Mouse (Mus musculus) lung, postnatal 4 days (tissue): ENCODE results near the gene Akap2.
A peak's percentile ranks its signal among the peaks of the same experiment; 100 is the strongest.

Experiments used
- DNase-seq, 2 experiments: peaks; one replicate each; pipeline ENCODE4 v3.0.0; 2021

Gene Akap2

GRCm38 (mm10) chr4:57798286-57799018 lies 81.0 kb downstream of the Akap2 start:
- DNase-seq: peak; percentile 36 to 38

- no peak for DNase-seq
Measured at GRCm38 (mm10) chr4:57799297-57799696, 81.8 kb downstream of the Akap2 start.

- DNase-seq: no peak
Measured at GRCm38 (mm10) chr4:57801239-57801638, 83.8 kb downstream of the Akap2 start.

- no peak for DNase-seq
Measured at GRCm38 (mm10) chr4:57801986-57802385, 84.5 kb downstream of the Akap2 start.

GRCm38 (mm10) chr4:57802411-57802810 lies 85.0 kb downstream of the Akap2 start:
- no peak for DNase-seq

- DNase-seq: no peak
Measured at GRCm38 (mm10) chr4:57804902-57805301, 87.4 kb downstream of the Akap2 start.

GRCm38 (mm10) chr4:57809449-57809848 lies 92.0 kb downstream of the Akap2 start:
- no peak for DNase-seq

- no peak for DNase-seq
Measured at GRCm38 (mm10) chr4:57812075-57812474, 94.6 kb downstream of the Akap2 start.

GRCm38 (mm10) chr4:57812916-57813575 lies 95.6 kb downstream of the Akap2 start:
- peak; percentile 49 to 68 for DNase-seq

GRCm38 (mm10) chr4:57813576-57813945 lies 96.1 kb downstream of the Akap2 start:
- no peak for DNase-seq

- no peak for DNase-seq
Measured at GRCm38 (mm10) chr4:57815355-57815754, 97.9 kb downstream of the Akap2 start.

- peak in 1 of 2 experiments; percentile 39 for DNase-seq
Measured at GRCm38 (mm10) chr4:57816146-57816545, 98.7 kb downstream of the Akap2 start.

GRCm38 (mm10) chr4:57820839-57821374 lies 103.5 kb downstream of the Akap2 start:
- DNase-seq: no peak

- no peak for DNase-seq
Measured at GRCm38 (mm10) chr4:57821556-57822356, 104.3 kb downstream of the Akap2 start.

GRCm38 (mm10) chr4:57822641-57823040 lies 105.2 kb downstream of the Akap2 start:
- DNase-seq: no peak

- no peak for DNase-seq
Measured at GRCm38 (mm10) chr4:57824626-57825240, 107.3 kb downstream of the Akap2 start.

GRCm38 (mm10) chr4:57826272-57826671 lies 108.8 kb downstream of the Akap2 start:
- no peak for DNase-seq

- peak in 1 of 2 experiments; percentile 56 for DNase-seq
Measured at GRCm38 (mm10) chr4:57829131-57829530, 111.7 kb downstream of the Akap2 start.

- no peak for DNase-seq
Measured at GRCm38 (mm10) chr4:57829740-57830139, 112.3 kb downstream of the Akap2 start.

- no peak for DNase-seq
Measured at GRCm38 (mm10) chr4:57832318-57832717, 114.9 kb downstream of the Akap2 start.

- no peak for DNase-seq
Measured at GRCm38 (mm10) chr4:57833060-57833459, 115.6 kb downstream of the Akap2 start.

- peak; percentile 77 to 80 for DNase-seq
Measured at GRCm38 (mm10) chr4:57834141-57834540, 116.7 kb downstream of the Akap2 start.

GRCm38 (mm10) chr4:57837089-57837488 lies 119.6 kb downstream of the Akap2 start:
- no peak for DNase-seq
